Mouse (Mus musculus): ENCODE measurements around the gene Litaf.

GRCm38 (mm10) chr16:10911061-10911460 is 154.9 kb downstream of the Litaf start:
- no peak for TF ChIP-seq CTCF (IDR thresholded peaks at IDR 0.05; ENCODE audit: low read depth, low read length)
- no peak for TF ChIP-seq POLR2A (IDR thresholded peaks at IDR 0.05; ENCODE audit: borderline replicate concordance, low read depth, low read length)

All from bone marrow macrophage, adult 2 months (primary cell).